Mouse (Mus musculus): ENCODE results near the gene Slc43a3.

GRCm38 (mm10) chr2:84951027-84951426 is 14.6 kb downstream of the Slc43a3 start:
- TF ChIP-seq POLR2A (IDR thresholded peaks at IDR 0.05; ENCODE audit: insufficient read depth, low read depth, low read length) = no peak
- no peak for TF ChIP-seq CTCF (IDR thresholded peaks at IDR 0.05)
- no peak for TF ChIP-seq EP300 (IDR thresholded peaks at IDR 0.05; ENCODE audit: insufficient read depth, low read depth, low read length)
